Mouse (Mus musculus) ES-E14 (cell line): ENCODE measurements around the gene Stx8. TPM values are rescaled to one million over a fixed set of nuclear protein-coding genes. Genes with fewer than 3 reads are reported as not detected.

Source experiments
- DNase-seq: peaks from one replicate; pipeline ENCODE4 v3.0.0-alpha.2; 2013; ENCODE audit warnings: low read depth, low spot score
- H3K27ac ChIP-seq: 2 replicates; pipeline ENCODE4 v1.5.1; 2012; ENCODE audit warnings: low read depth, mild to moderate bottlenecking, low read length, moderate library complexity, mixed read lengths; ENCODE audit not compliant: poor library complexity, insufficient read depth, severe bottlenecking
- H3K36me3 ChIP-seq: 2 replicates; pipeline ENCODE4 v1.6.1; 2012; ENCODE audit warnings: mild to moderate bottlenecking, low read length, moderate library complexity, mixed read lengths; ENCODE audit not compliant: control insufficient read depth, poor library complexity, insufficient read depth, severe bottlenecking
- H3K4me1 ChIP-seq, 2 experiments: fragments of 150-350 bp in 1 of 2; sonication (generic) in 1 of 2; 2 replicates each; pipeline ENCODE4 v1.6.1; 2012; ENCODE audit warnings: low read length in 2 of 2, mild to moderate bottlenecking in 1 of 2, mixed read lengths in 1 of 2; ENCODE audit not compliant: control insufficient read depth in 2 of 2, insufficient read depth in 2 of 2, poor library complexity in 1 of 2
- H3K4me3 ChIP-seq, 2 experiments: fragments of 150-350 bp in 1 of 2; sonication (generic) in 1 of 2; 2 replicates each; pipeline ENCODE4 v1.5.1; 2012; ENCODE audit warnings: low read length in 2 of 2, low read depth in 1 of 2, mild to moderate bottlenecking in 1 of 2, mixed read lengths in 1 of 2; ENCODE audit not compliant: insufficient read depth in 1 of 2, poor library complexity in 1 of 2, severe bottlenecking in 1 of 2
- H3K9ac ChIP-seq: 2 replicates; pipeline ENCODE4 v1.6.1; 2012; ENCODE audit warnings: low read depth, mild to moderate bottlenecking, low read length, mixed read lengths; ENCODE audit not compliant: poor library complexity, insufficient read depth, severe bottlenecking
- H3K9me3 ChIP-seq: fragments of 150-350 bp; sonication (generic); 2 replicates; pipeline ENCODE4 v1.6.1; 2012; ENCODE audit warnings: low read depth, mild to moderate bottlenecking, low read length; ENCODE audit not compliant: control insufficient read depth, insufficient read depth
- CHD2 ChIP-seq: IDR thresholded peaks from 2 replicates; pipeline ENCODE4 v1.6.1; 2014; ENCODE audit warnings: mild to moderate bottlenecking, low read depth, low read length, inconsistent platforms
- HCFC1 ChIP-seq: IDR thresholded peaks from 2 replicates; pipeline ENCODE4 v1.6.1; 2012; ENCODE audit warnings: low read length, inconsistent platforms, borderline replicate concordance; ENCODE audit not compliant: insufficient read depth
- MAFK ChIP-seq: IDR thresholded peaks from 2 replicates; pipeline ENCODE4 v1.6.1; 2014; ENCODE audit warnings: mild to moderate bottlenecking, low read depth, low read length, inconsistent platforms; ENCODE audit not compliant: insufficient read depth
- ZC3H11A ChIP-seq: IDR thresholded peaks from 2 replicates; pipeline ENCODE4 v1.6.1; 2012; ENCODE audit warnings: low read depth, mild to moderate bottlenecking, inconsistent platforms, low read length, borderline replicate concordance
- ZNF384 ChIP-seq: IDR thresholded peaks from 2 replicates; pipeline ENCODE4 v1.6.1; 2012; ENCODE audit warnings: low read depth, low read length, inconsistent platforms
- in situ Hi-C, 2 experiments: fragments of 600-800 bp; cut with MboI; formaldehyde crosslinking; loops; one replicate each; pipeline ENCODE4 v1.15.1; 2025; ENCODE audit warnings: low sequenced_read_pairs in 2 of 2, inconsistent platforms in 1 of 2; ENCODE audit not compliant: unreplicated experiment in 2 of 2
- total RNA-seq: library from RNA; depleted of rRNA; stranded (reverse); fragments of 300-350 nt; gene quantifications from 2 replicates; pipeline ENCODE4 v1.2.3, GENCODE M21; 2012

The Stx8 gene
- total RNA-seq, 1 experiment: 19.4 TPM

DNA sequence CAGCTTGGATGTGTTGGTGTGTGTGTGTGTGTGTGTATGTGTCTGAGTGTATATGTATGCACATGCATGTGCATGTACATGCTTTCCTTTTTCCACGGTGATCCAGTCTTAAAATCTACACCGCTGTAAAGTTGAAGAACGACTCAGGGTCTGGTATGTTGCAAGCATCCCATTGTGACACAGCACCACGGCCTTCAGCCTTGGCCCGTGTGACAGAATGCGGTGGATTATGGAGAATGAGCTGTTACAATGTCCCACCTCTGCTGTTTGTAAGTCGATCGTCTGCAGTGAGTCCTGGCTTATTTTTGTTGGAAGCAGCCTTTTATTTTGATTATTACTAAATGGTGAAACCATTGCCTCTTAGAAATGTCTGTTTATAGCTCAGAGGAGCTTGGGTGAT lies 52.2 kb downstream of the Stx8 start:
- Histone ChIP-seq H3K27ac (no peak overlapping the region), H3K9ac (no peak overlapping the region), H3K36me3 (peaks cover 4% of the 10 kb centered on the region; the same call in 1 of the 2 replicates), H3K4me3 (no peak overlapping the region), H3K4me1 (no peaks in the 10 kb centered on the region), H3K9me3 (no peaks in the 10 kb centered on the region)
- in situ Hi-C loops: loop anchor here in 1 of 2 experiments (25.0 kb wide), 1 partner anchor 394 kb away; the partner anchor contains the start of gene Ntn1
- no peak for TF ChIP-seq CHD2
- TF ChIP-seq ZC3H11A: no peak
- TF ChIP-seq ZNF384: no peak
- no peak for TF ChIP-seq MAFK
- no peak for TF ChIP-seq HCFC1
- DNase-seq: no peak

DNA sequence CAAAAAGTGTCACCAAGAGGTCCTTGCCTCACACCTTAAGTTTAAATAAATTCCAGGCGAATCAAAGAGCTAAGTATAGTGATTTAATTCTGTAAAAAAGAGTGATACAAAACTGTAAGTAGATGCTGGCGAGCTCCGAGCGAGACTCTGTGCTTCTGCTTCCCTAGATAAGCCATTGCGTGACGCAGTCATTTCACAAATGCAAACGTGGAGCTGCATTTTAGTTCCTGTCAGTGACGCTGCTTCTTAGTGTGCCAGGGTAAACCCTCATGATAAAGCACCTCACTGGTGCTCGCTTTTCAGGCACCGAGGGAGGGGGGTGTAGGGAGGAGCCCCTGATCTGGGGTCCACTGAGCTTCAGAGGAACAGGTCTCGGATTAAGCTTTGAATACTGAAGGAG lies 53.2 kb downstream of the Stx8 start:
- H3K27ac ChIP-seq: no peak overlapping the region
- in situ Hi-C loops: loop anchor here in 1 of 2 experiments (25.0 kb wide), 1 partner anchor 393 kb away; the partner anchor contains the start of gene Ntn1

DNA sequence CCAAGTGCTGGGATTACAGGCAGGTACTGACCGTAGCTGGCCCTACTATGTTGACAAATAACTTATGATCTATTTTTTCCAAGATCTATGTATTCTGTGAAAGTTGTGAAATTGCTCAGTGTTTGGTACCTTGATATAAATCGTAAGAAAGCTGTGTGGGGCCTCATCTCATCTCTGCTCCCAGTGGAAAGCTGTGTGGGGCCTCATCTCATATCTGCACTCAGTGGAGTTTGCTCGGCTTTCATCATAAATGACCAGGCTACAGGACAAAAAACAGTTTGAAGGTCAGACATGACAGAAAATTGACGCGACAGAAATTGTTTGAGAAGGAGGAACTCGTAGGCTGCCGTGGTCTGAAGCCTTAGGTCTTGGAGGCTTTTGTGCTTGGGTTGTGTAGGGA lies 56.0 kb downstream of the Stx8 start:
- no peaks in the 10 kb centered on the region for H3K4me1 ChIP-seq
- H3K9ac ChIP-seq: no peak overlapping the region
- H3K4me3 ChIP-seq: no peak overlapping the region
- DNase-seq: no peak
- H3K9me3 ChIP-seq: no peaks in the 10 kb centered on the region
- in situ Hi-C loops: loop anchor here in 1 of 2 experiments (25.0 kb wide), 1 partner anchor 390 kb away; the partner anchor contains the start of gene Ntn1
- H3K27ac ChIP-seq: no peak overlapping the region
- H3K36me3 ChIP-seq: peaks cover 6% of the 10 kb centered on the region; the same call in 1 of the 2 replicates
- no peak for TF ChIP-seq CHD2
- TF ChIP-seq ZC3H11A: no peak
- no peak for TF ChIP-seq HCFC1
- TF ChIP-seq ZNF384: no peak
- no peak for TF ChIP-seq MAFK

More for the DNA sequence above, 53.2 kb downstream of the Stx8 start:
- H3K9me3 ChIP-seq: no peaks in the 10 kb centered on the region
- H3K4me3 ChIP-seq: no peak overlapping the region
- H3K4me1 ChIP-seq: no peaks in the 10 kb centered on the region
- no peak overlapping the region for H3K9ac ChIP-seq
- no peak for DNase-seq
- TF ChIP-seq ZNF384 (no peak), MAFK (no peak), ZC3H11A (no peak), CHD2 (no peak), HCFC1 (no peak)
- peaks cover 6% of the 10 kb centered on the region; the same call in 1 of the 2 replicates for H3K36me3 ChIP-seq

DNA sequence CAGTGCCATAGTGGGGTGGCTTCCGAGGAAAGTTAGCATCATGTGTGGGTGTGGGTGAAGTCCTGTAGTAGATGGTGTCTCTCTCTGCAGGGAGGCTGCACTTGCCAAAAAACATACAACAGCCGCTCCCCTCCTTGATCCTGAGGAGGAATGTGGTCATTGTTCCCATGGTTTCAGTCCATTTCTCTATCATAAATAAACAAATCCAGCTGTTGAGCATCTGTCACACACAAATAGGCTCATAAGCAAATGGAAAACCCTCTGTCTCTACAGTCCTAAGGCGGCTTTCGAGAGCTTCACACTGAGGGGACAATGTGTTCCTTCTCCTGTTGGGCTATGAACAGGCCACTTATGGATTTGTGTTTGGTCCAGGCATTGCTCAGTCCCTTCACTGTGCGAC lies 56.9 kb downstream of the Stx8 start:
- TF ChIP-seq MAFK: no peak
- no peak for TF ChIP-seq CHD2
- no peak for TF ChIP-seq ZNF384
- no peak for TF ChIP-seq HCFC1
- no peak for TF ChIP-seq ZC3H11A
- in situ Hi-C loops: loop anchor here in 1 of 2 experiments (25.0 kb wide), 1 partner anchor 389 kb away; the partner anchor contains the start of gene Ntn1
- H3K4me1 ChIP-seq: no peaks in the 10 kb centered on the region
- peaks cover 6% of the 10 kb centered on the region; the same call in 1 of the 2 replicates for H3K36me3 ChIP-seq
- DNase-seq: no peak
- no peaks in the 10 kb centered on the region for H3K9me3 ChIP-seq
- no peak overlapping the region for H3K27ac ChIP-seq
- H3K9ac ChIP-seq: no peak overlapping the region
- H3K4me3 ChIP-seq: no peak overlapping the region
